Mouse (Mus musculus): ENCODE data around the gene Xpnpep1. TPM values are rescaled to one million over a fixed set of nuclear protein-coding genes. Genes with fewer than 3 reads are reported as not detected.
A peak's percentile ranks its signal among the peaks of the same experiment; 100 is the strongest.

Gene Xpnpep1
- polyA plus RNA-seq, 1 experiment from 2014 or later: 128 TPM

DNA sequence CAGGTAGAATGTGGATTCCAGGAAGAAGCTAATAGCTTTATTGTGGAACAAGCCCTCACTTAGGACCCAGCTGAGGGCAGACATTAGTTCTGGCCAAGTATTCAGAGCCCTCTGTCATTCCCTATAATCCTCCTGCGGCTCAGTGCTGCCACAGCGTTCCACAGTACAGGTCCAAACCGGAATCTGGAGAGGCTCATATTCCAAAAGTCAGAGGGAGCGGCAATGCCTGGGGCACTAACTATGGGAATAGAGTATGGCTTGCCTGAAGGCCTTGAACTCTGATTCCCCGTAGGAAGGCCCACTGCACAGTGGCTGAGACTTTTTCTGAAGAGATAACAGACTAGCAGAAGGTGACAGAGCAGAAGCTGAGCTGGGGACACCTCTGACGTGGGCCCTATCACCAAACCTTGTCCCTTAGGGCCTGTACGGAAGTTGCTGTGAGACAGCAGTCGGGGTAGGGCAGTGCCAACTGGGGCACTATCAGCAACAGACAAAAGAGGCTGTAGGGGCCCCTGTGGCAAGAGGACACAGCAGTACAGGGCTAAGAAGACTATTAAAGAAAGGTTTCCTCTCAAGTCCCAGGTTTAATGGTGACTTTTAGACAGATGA is 18.8 kb upstream of the Xpnpep1 start:
- H3K27ac ChIP-seq (ENCODE audit: low read length): peak overlapping the region; percentile 39
- H3K27me3 ChIP-seq (ENCODE audit: control insufficient read depth, insufficient read depth, low read length): no peaks in the 10 kb centered on the region
- WGBS: 54% methylated on average over 8 of the region's 8 CpGs
- no peak overlapping the region for H3K4me2 ChIP-seq (ENCODE audit: low read depth, low read length)
- no peaks in the 10 kb centered on the region for H3K9me3 ChIP-seq (replicated peaks; ENCODE audit: control insufficient read depth, low read length)
- peaks cover 8% of the 10 kb centered on the region for H3K4me1 ChIP-seq (ENCODE audit: control insufficient read depth, insufficient read depth, low read length)
- H3K36me3 ChIP-seq (ENCODE audit: control insufficient read depth, insufficient read depth): no peaks in the 10 kb centered on the region
- H3K9ac ChIP-seq (ENCODE audit: low read length): peak overlapping the region; percentile 9; the same call in 1 of the 2 replicates
- no peak overlapping the region for H3K4me3 ChIP-seq (ENCODE audit: low read length)
- ATAC-seq (replicated peaks; ENCODE audit: extremely low read depth, insufficient read depth, low FRiP score): peak; percentile 45; the same call in 1 of the 2 replicates

DNA sequence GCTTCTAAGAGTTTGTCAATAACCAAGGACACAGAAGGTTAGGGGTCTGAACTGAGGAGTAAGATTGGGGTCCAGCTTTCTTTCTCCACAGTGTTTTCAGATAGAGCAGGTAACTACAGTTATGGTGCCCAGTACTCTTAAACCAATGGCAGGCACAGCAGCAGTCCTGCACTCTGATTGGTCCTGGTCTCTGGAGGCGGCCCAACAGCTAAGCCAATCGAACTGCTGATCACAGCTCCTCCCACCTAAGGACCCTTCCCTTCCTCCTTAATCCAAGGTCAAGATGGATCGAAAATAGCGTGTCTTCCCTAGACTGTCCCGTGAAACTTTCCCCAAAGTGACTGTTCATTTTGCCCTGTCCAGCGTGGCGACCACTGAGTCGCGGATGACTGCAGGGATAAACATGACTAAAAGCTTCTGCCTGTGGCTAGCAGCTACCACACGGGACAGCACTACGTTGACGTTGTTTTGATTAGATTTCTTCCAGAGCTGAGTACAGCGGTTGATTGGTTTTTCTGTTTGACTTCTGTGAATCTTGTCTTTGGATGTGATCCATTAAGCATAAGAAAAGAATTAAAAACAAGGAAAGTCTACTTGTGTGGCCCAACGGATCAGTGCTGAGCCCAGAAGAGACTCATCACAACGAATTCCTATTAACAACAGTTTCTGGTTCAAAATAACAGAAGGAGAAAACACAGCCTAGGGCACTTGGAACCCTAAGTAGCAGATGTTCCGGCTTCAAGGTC is 18.1 kb upstream of the Xpnpep1 start:
- ATAC-seq (replicated peaks; ENCODE audit: extremely low read depth, insufficient read depth, low FRiP score): no peak
- H3K4me1 ChIP-seq (ENCODE audit: control insufficient read depth, insufficient read depth, low read length): peaks cover 8% of the 10 kb centered on the region
- no peak overlapping the region for H3K9ac ChIP-seq (ENCODE audit: low read length)
- no peak overlapping the region for H3K4me3 ChIP-seq (ENCODE audit: low read length)
- peak overlapping the region; percentile 39 for H3K27ac ChIP-seq (ENCODE audit: low read length)
- no peaks in the 10 kb centered on the region for H3K27me3 ChIP-seq (ENCODE audit: control insufficient read depth, insufficient read depth, low read length)
- no peaks in the 10 kb centered on the region for H3K9me3 ChIP-seq (replicated peaks; ENCODE audit: control insufficient read depth, low read length)
- no peak overlapping the region for H3K4me2 ChIP-seq (ENCODE audit: low read depth, low read length)
- no peaks in the 10 kb centered on the region for H3K36me3 ChIP-seq (ENCODE audit: control insufficient read depth, insufficient read depth)
- WGBS: 84% methylated on average over 16 of the region's 16 CpGs

DNA sequence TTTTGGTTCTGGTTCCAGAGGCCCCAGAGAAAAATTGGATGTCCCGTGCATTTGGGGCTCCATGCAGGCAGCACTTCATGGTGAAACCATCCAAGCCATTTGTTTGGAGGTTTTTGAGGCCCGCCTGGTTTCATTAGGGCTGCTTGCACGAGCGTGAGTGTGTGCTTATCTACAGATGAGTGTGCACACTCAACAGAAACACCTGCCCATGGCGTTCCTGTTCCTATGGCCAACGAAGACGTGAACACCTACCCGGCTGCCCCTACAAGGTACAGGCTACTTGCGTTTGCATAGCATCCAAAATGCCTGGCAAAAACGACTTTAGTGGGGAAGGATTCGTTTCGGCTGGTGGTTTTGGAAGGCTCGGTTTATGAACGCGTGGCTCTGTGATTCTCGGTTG is 13.3 kb upstream of the Xpnpep1 start:
- ATAC-seq (replicated peaks; ENCODE audit: extremely low read depth, insufficient read depth, low FRiP score): no peak
- H3K36me3 ChIP-seq (ENCODE audit: control insufficient read depth, insufficient read depth): no peaks in the 10 kb centered on the region
- H3K4me2 ChIP-seq (ENCODE audit: low read depth, low read length): no peak overlapping the region
- WGBS: 91% methylated on average over 16 of the region's 16 CpGs
- no peak overlapping the region for H3K4me3 ChIP-seq (ENCODE audit: low read length)
- H3K27me3 ChIP-seq (ENCODE audit: control insufficient read depth, insufficient read depth, low read length): no peaks in the 10 kb centered on the region
- 0 out of 2 replicates have a peak, but pooled peaks cover 4% of the 10 kb centered on the region for H3K9me3 ChIP-seq (replicated peaks; ENCODE audit: control insufficient read depth, low read length)
- H3K27ac ChIP-seq (ENCODE audit: low read length): no peak overlapping the region
- H3K4me1 ChIP-seq (ENCODE audit: control insufficient read depth, insufficient read depth, low read length): peaks cover 6% of the 10 kb centered on the region
- no peak overlapping the region for H3K9ac ChIP-seq (ENCODE audit: low read length)

DNA sequence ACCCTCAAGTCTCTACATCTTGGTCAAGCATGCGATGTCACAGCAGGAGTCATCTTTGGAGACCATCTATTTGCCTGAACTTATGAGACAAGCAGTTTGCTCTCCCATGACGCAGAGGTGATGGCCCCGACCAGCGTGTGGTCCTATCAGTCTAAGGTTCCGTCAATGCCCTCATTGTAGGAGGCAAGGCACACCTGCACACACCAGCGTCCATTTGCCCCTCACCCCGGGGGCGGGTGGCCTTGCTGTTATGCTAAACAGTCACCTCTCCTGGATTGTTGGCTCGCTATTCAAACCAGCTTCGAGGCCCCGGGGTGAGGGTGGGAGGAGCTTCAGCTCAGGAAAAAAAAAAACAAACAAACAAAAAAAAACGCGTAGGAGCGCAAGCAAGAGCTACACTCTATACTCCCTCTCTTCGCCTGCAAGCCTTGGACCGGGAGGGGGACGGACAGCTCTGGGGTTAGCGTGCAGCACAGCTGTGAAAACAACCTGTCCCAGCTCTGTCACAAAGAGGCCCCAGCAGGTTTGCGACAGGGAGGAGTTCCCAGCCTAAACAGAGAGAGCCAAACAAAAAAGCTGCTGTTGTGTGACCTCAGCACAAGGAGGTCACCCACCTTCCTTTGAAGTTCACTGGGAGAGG is 12.1 kb upstream of the Xpnpep1 start:
- H3K9me3 ChIP-seq (replicated peaks; ENCODE audit: control insufficient read depth, low read length): 0 out of 2 replicates have a peak, but pooled peaks cover 4% of the 10 kb centered on the region
- no peak overlapping the region for H3K27ac ChIP-seq (ENCODE audit: low read length)
- WGBS: 48% methylated on average over 19 of the region's 19 CpGs
- peaks cover 6% of the 10 kb centered on the region for H3K4me1 ChIP-seq (ENCODE audit: control insufficient read depth, insufficient read depth, low read length)
- H3K4me3 ChIP-seq (ENCODE audit: low read length): no peak overlapping the region
- H3K9ac ChIP-seq (ENCODE audit: low read length): no peak overlapping the region
- H3K36me3 ChIP-seq (ENCODE audit: control insufficient read depth, insufficient read depth): no peaks in the 10 kb centered on the region
- H3K27me3 ChIP-seq (ENCODE audit: control insufficient read depth, insufficient read depth, low read length): no peaks in the 10 kb centered on the region
- no peak overlapping the region for H3K4me2 ChIP-seq (ENCODE audit: low read depth, low read length)
- no peak for ATAC-seq (replicated peaks; ENCODE audit: extremely low read depth, insufficient read depth, low FRiP score)

DNA sequence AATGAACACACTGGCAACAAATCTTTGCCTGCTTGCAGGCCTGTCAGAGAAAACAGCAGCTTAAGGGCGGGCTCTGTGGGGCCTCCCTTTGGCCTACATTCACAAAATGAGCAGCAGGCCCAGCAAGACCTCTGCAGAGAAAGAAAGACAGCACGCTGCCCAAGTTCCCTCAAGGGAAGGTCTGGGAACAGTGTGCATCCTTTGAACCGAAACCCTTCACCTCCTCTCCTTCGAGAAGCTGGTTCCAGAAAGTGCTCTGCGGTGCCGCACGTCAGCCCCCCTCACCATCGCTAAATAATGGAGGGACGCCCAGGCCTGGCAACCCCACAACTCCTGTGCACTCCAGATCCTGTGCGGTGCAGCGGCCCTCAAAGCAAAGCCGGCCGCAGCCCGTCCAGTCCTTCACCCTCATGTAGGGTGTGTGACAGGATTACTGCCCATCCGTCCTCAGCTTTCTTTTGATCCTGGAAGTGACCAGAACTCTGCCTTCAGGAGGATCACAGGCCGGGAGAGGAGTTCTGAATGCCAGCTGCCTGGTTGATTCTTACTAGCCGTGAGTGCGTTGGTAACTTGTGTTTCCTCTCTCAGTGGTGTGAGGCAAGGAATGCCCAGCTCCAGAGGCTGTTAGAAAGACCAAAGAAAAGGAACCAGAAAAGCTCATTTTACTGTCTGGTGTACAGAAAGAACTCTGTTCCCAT is 11.4 kb upstream of the Xpnpep1 start:
- Histone ChIP-seq H3K9ac (ENCODE audit: low read length) (no peak overlapping the region), H3K4me3 (ENCODE audit: low read length) (no peak overlapping the region), H3K4me2 (ENCODE audit: low read depth, low read length) (no peak overlapping the region), H3K36me3 (ENCODE audit: control insufficient read depth, insufficient read depth) (no peaks in the 10 kb centered on the region), H3K4me1 (ENCODE audit: control insufficient read depth, insufficient read depth, low read length) (peaks cover 6% of the 10 kb centered on the region), H3K9me3 (replicated peaks; ENCODE audit: control insufficient read depth, low read length) (0 out of 2 replicates have a peak, but pooled peaks cover 4% of the 10 kb centered on the region), H3K27ac (ENCODE audit: low read length) (no peak overlapping the region), H3K27me3 (ENCODE audit: control insufficient read depth, insufficient read depth, low read length) (no peaks in the 10 kb centered on the region)
- WGBS: 84% methylated on average over 18 of the region's 18 CpGs
- no peak for ATAC-seq (replicated peaks; ENCODE audit: extremely low read depth, insufficient read depth, low FRiP score)

DNA sequence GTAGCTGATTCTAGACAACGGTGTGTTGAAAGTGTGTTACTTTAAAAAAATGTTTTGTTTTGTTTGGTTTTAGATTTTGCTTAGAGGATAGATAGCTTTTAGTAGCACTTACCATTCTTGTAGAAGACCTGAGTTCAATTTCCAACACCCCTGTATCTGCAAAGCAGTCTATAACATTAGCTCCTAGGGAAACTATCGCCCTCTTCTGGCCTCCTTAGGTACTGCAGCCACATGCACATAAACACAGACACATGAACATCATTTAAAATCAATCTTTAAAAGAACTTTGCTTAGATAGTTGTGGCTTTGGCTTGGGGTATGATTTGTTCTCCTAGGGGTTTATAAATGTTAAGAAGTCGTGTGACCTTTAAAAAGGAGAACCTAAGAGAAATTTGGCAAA is 10.1 kb upstream of the Xpnpep1 start:
- no peaks in the 10 kb centered on the region for H3K36me3 ChIP-seq (ENCODE audit: control insufficient read depth, insufficient read depth)
- H3K27ac ChIP-seq (ENCODE audit: low read length): no peak overlapping the region
- H3K4me2 ChIP-seq (ENCODE audit: low read depth, low read length): no peak overlapping the region
- 80% methylated on average over 3 of the region's 3 CpGs for WGBS
- H3K9ac ChIP-seq (ENCODE audit: low read length): no peak overlapping the region
- no peak for ATAC-seq (replicated peaks; ENCODE audit: extremely low read depth, insufficient read depth, low FRiP score)
- H3K27me3 ChIP-seq (ENCODE audit: control insufficient read depth, insufficient read depth, low read length): no peaks in the 10 kb centered on the region
- H3K4me1 ChIP-seq (ENCODE audit: control insufficient read depth, insufficient read depth, low read length): peaks cover 6% of the 10 kb centered on the region
- 0 out of 2 replicates have a peak, but pooled peaks cover 4% of the 10 kb centered on the region for H3K9me3 ChIP-seq (replicated peaks; ENCODE audit: control insufficient read depth, low read length)
- H3K4me3 ChIP-seq (ENCODE audit: low read length): no peak overlapping the region

DNA sequence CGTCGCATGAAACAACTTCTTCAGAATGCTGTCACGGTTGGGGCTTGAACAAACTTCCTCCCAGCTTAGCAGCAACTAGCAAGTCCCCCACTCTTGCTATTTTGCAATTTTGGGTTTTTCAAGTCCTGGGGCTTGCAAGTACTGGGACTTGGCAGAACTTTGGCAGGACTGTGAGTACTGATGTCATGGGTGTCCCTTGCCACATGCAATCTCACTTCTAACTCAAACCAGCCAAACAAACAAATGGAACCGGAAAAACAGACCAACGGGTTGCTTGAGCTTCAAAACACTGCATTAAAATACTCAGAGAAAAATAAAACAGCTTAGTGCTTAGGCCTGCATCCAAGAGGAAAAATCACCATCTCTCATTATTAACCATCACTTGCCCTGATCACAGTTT is 7.2 kb upstream of the Xpnpep1 start:
- Histone ChIP-seq H3K4me3 (ENCODE audit: low read length) (no peak overlapping the region), H3K9me3 (replicated peaks; ENCODE audit: control insufficient read depth, low read length) (0 out of 2 replicates have a peak, but pooled peaks cover 4% of the 10 kb centered on the region), H3K4me2 (ENCODE audit: low read depth, low read length) (no peak overlapping the region), H3K9ac (ENCODE audit: low read length) (no peak overlapping the region), H3K27me3 (ENCODE audit: control insufficient read depth, insufficient read depth, low read length) (no peaks in the 10 kb centered on the region), H3K4me1 (ENCODE audit: control insufficient read depth, insufficient read depth, low read length) (peaks cover 4% of the 10 kb centered on the region), H3K27ac (ENCODE audit: low read length) (no peak overlapping the region), H3K36me3 (ENCODE audit: control insufficient read depth, insufficient read depth) (no peaks in the 10 kb centered on the region)
- WGBS: 67% methylated on average over 5 of the region's 5 CpGs
- ATAC-seq (replicated peaks; ENCODE audit: extremely low read depth, insufficient read depth, low FRiP score): no peak

DNA sequence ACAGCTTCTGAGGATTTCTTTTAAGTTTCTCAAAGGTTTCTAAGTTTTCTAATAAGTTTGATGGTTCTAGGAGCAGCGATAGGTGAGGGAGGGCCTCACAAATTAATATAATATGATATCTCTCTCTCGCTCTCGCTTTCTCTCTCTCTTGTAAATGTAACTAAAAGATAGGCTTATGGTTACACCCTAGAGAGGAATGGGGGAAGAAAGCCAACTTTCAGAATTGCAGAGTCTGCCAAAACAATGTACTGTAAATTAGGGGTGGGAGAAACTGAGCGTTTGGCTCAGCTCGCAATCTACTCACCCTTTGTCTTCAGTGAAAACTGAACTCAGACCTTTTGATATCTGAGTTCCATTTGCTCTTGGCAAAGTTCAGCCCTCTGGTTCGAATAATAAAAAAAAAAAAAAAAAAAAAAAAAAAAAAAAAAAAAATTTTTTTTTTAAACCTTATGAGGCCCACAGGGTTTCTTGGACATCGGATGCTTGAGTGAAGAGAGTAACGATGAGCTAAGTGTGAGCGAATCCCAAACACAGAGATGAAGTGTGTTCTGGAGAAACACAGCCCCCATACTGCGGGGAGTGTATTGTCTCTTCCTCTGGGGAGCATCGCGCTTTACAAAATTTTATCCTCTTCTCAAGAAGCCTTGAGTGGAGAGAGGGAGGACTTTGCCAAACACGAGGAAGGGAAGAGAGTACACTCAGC is 3.6 kb upstream of the Xpnpep1 start:
- Histone ChIP-seq H3K36me3 (ENCODE audit: control insufficient read depth, insufficient read depth) (no peaks in the 10 kb centered on the region), H3K27me3 (ENCODE audit: control insufficient read depth, insufficient read depth, low read length) (no peaks in the 10 kb centered on the region), H3K4me1 (ENCODE audit: control insufficient read depth, insufficient read depth, low read length) (peaks cover 21% of the 10 kb centered on the region), H3K4me2 (ENCODE audit: low read depth, low read length) (no peak overlapping the region), H3K27ac (ENCODE audit: low read length) (peak overlapping the region; percentile 51), H3K9ac (ENCODE audit: low read length) (no peak overlapping the region), H3K9me3 (replicated peaks; ENCODE audit: control insufficient read depth, low read length) (no peaks in the 10 kb centered on the region), H3K4me3 (ENCODE audit: low read length) (no peak overlapping the region)
- no peak for ATAC-seq (replicated peaks; ENCODE audit: extremely low read depth, insufficient read depth, low FRiP score)
- 67% methylated on average over 13 of the region's 13 CpGs for WGBS

Data from heart, embryonic 16.5 days (tissue).